Mouse (Mus musculus) left cerebral cortex, postnatal 4 days (tissue): ENCODE measurements around the gene Ezh1. TPM values are rescaled to one million over a fixed set of nuclear protein-coding genes. Genes with fewer than 3 reads are reported as not detected.
"Not testable (repeated sequence)": the region's sequence is repeated elsewhere in the genome, so short reads cannot be mapped to it uniquely, and the experiment has no call there.

Source experiments
- DNase-seq: peaks from one replicate; pipeline ENCODE4 v3.0.0-alpha.2; 2022
- intact Hi-C: fragments of 180-260 bp; cut with DNase I; formaldehyde crosslinking; loops from one replicate; pipeline ENCODE4 v1.15.1; 2025
- total RNA-seq, 2 experiments: library from RNA; stranded (reverse); gene quantifications; 2 replicates each; pipeline ENCODE4 v1.2.3; 2021

Ezh1 gene
- total RNA-seq, 2 experiments from 2014 or later = 34.3 to 36.6 TPM

DNA sequence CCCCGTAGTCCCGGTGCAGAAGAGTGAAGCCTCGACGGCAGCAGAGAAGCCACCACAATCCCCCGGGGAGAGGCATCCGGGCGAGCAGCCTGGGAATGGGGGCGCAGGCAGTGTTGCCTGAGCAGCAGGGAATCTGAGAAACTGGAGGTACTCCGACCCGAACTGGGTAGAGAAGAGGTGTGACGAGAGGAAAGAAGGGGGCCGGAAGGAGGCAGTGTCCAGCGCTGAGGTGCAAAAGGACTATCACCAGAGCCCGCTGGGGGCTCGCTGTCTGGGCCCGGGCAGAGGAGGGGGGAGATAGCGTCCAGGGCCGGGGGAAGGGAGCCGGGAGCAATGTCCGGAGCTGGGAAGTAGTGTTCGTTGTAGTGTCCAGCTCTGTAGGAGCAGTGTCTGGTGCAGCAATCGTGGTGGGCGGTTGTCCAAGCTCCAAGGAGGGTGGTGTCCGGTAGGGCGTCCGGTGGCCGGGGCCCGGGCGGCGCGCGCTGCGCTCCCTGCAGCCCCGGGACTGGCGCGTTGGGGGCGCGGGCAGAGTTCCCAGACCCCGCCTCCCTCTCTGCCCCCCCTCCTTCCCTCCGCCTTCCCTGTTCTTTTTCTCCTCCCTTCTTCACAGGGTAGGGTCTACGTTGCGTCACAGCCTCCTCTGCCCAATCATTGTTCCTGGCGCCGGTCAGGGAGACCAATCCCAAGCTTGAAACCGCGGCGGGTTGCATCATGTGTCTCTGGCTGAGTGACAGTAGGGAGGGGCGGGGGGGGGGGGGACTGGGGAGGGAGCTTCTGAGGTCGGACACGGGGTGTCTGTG lies 55.3 kb downstream of the Ezh1 start, which contains the start of gene Plekhh3:
Plekhh3 (minus strand) TSS at position 541 of the 800 bp plus-strand sequence.
- peak; percentile 97 for DNase-seq
- intact Hi-C loops = no loop called here

DNA sequence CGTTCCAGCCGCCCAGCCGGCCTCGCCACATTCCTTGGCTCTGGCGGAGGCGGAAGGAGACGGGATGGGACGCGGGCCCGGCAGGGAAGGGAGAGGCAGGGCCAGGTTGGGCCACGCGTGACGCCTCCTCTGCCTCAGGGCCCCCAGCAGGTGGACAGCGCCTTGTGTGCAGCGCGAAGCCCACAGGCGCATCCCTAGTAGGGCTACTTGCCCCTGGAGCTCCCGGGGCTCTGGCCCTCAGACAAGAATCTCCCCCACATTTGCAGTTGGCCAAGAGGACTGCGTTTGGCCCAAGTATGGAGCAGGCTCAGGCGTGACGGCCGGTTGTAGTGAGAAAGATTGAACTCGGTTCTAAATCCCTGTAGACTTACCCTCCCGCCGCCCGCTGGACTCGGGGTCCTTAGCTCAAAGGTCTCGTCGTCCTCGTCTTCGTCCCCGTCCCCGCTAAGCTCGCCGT lies 55.9 kb downstream of the Ezh1 start, which contains the start of gene Cntnap1:
Cntnap1 (plus strand) TSS at position 170 of the 457 bp plus-strand sequence.
- intact Hi-C loops = no loop called here
- DNase-seq = peak; percentile 49

DNA sequence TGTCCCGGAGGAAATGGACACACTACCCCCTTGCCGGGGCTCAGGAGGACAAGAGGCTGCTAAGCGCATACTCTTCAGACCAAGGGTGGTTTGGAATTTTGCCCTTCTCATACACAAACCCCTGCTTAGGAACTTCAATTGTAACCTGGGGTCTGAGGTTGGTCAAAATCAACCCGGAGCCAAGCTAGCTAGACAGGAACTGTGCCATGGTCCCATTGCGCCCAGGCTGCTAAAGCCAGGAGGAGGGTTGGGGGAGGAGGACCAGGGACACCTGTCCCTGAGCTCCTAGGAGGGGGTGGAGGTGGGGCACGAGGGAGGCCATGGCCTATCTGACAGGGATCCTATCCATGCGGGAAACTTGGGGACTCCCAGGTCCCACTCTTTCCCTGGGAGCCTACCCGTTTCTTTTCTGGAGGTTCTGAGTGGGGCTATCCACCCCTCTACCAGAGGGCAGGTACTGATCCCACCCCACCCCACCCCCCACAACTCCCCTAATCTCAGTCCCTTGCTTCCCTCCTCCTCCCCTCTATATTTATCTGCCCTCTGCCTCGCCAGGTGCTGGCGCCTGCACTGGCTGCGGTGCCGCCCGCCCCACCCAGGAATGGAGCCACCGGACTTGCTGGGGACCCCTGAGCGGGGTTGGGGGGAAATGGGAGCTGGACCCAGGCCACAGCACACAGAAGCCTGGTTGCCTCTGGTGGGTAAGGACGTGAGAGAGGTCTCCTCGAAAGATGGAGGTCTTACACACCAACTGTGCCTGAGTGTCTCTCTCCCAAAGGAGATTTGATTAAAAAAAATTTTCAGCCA lies 56.8 kb downstream of the Ezh1 start:
- intact Hi-C loops = no loop called here
- no peak for DNase-seq

DNA sequence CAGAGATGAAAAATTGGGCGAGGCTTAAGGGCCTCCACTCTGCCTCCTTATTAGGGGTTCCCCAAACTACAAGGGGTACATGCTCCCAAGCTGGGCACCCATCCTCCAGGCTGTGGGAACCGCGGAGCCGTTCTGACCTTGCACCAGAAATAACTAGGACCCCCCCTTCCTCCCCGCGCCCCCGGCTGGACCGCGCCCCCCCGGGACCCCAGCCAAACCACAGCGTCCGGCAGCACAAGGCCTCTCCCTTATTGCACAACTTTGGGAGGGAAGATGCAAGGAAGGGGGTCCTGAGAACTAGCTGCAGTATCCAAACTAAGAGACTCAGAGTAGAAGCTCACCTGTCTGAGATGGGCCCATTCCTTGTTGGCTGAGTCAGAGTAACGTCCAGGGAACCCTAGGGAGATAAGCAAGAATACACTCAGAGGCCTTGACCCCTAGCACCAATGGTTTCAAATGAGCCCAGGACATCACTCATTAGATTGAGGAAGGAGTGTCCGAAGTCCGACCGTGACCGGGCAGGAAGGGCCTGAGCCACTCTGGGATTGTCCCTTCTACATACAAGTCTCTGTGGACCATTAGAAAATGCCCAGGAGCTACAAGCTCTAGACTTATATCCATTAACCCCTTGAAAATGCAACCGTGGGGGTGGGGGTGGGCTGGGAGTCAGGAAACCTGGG lies 57.8 kb downstream of the Ezh1 start:
- intact Hi-C loops = no loop called here
- DNase-seq = no peak

DNA sequence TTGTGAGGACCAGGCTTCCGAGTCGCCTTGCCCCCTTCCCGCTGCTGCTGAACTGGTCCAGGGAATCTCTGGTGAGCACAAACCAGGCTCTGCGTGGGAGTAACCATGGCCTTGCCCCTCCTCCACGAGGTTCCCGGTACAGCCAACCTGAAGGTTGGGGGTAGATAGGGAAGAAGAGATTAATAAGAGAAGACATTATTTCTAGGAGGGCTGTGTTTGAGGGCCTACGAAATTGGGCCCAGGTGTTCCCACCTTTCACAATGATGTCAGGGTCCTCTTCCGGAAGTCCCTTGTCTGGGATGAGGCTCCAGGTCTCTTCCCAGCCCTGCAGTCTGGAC lies 58.3 kb downstream of the Ezh1 start:
- no peak for DNase-seq
- intact Hi-C loops = no loop called here

DNA sequence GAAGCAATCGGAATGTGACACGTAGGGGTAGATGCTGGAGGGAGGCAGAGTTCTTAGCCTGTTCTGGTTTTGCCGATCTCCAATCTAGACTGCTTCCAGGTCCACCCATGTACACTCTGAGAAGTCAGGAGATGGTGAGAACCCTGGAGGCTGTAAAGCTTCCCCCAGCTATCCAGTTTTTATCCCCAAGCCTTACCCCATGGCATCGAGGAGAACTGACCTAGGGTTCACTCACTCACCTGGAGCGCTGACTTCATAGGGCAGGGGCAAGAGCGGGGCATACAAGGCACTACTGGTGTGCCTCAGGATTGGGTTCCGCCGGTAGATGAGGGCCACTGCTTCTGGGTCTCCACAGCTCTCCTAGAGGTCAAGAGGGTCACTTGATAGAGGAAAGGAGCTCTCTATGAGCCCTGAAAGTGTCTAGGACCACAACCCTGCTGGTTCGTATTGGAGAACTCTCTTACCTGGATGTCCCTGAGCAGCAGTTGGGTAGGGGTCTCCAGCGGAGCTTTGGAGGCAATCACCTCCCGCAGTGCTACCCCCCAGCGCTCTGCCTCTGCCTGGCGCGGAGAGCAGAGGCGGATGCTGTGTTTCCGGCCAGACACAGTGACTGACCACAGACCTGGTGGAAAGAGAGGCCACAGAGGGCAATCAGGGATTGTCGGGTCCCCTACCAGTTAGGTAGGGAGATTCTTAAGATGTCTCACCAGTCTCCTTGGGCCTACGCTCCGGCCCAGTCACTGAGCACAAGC lies 58.9 kb downstream of the Ezh1 start:
- intact Hi-C loops = no loop called here

DNA sequence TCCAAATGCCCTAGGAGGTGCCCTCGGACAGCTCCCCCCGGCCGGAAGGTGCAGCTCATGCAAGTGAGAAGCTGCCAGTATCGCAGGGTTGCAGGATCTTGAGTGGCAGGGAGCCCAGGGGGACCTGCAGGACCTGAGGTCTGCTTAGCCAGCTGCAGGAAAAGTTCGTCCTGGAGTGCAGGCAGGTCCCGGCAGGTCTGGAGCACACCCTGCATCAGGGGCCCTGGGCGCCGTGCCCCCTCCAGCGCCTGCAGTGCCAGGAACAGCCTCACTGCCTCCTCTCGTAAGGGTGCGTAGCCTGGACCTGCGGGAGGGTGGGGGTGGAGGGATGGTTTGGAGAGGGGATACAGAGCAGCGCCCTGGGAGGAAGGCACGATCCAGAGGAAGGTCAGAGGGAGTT lies 59.9 kb downstream of the Ezh1 start:
- DNase-seq = no peak
- intact Hi-C loops = no loop called here

More for the DNA sequence above, 58.9 kb downstream of the Ezh1 start:
- DNase-seq = no peak

DNA sequence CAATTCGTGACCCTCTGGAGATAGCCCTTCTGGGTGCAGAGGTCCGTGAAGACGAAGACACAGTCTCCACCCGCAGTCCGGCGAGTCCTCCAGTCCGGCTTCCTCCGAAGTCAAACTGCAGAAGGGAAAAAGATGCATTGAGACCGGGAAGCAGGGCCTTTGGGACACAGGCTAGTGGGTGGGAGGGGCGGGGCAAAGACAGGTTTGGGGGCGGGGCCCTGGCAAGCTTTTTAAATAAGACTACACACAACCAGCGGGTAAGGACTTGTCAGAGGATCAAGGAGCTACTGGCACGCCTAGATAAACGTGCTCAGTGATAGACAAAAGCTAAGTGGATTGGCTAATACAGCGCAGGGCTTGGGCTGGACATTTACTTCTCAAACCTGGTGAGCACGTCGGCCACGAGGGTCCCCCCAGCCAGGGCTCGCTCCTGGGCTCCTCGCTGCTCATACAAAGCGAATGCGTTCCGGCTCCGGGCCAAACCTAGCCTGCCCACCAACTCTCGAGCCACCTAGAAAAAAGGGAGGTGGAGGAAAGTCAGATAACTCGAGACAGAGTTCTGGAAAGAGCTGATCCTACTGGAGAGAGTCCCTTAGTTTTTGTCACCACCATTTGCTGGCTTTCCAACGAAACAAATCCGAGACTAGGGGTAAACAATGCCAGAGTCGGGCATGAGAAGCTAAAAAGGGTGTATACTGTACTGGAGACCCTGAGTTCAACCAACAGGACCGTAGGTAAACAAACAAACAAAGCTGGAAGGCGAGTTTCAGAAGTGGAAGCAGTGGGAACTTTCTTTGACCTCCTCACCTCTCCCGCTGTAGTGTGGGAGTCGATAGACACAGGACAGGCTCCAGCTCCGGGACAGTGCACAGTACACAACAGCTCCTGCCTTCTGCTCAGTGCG lies 61.3 kb downstream of the Ezh1 start:
- DNase-seq = no peak
- intact Hi-C loops = no loop called here

DNA sequence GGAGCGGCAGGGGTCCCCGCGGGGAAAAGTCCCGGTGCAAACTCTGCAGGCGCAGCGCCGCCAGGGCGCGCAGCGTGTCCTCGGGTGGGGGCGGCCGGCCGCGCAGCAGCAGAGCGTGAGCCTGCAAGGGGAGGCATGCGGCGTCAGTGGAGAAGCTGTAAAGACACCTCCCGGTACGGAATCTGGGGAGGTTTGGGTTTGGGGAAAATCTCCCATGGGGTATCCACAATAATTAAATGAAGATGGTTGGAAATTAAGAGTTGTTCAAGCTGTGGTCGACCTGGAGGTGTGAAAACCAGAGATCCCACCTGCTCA lies 62.0 kb downstream of the Ezh1 start:
- intact Hi-C loops = no loop called here
- DNase-seq = no peak

DNA sequence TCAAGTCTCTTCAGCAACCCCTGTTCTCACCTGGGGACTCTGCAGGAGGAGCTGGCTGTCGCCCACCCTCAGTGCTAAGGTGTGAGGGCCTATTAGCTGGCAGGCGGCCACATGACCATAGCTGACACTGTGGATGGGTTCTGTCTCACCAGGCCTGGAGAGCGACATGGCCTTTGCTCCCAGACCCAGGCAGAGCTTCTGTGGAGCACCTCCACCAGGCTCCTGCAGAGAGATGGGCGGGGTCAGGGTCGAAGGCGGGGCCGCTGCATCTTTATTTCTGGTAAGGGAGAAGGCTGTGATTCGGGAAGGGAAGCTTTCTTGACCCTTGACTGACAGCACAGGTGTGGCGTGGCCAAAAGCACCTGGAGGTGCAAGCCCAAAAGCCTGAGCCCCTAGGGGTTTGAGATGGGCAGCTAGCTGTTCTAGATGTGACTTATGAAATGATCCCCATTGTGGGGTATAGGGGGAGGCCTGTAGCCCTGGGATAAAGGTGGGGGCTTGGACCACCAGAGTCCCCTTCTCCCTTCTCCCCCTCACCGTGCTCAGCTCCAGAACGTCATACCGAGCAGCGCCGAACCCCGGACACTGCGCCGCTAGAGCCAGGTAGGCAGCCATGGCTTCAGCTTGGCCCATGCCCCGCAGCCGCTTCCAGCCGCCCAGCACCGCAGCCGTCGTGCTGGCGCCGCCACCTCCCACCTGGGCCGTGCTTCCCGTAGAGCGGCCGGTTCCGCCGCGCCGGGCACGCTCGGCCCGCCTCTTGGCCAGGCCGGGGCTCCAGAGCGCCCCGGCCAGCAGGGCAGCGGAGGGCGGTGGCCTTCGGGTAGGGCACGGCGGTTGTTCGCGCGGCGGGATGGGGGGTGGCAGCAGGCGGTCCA lies 62.5 kb downstream of the Ezh1 start:
- no peak for DNase-seq
- intact Hi-C loops = no loop called here

DNA sequence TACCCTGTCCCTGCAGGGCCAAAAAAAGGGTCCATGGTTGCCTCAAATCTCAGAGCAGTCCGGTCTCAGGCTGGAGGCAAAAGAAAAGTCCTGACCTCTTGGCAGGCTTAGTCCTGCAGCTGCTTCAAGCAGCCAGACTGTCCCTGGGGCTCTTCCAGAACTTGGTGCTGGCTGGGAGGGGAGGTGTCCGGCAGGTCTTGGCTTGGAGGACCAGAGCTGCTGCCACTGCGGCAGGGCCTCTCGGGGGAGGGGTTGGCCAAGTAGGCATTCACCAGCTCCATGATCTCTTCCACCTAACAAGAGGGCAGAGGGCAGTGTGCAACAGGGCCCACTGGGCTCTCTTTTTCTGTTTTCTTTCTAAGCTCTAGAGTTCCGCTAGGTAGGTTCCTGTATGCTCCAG lies 63.5 kb downstream of the Ezh1 start:
- intact Hi-C loops = no loop called here
- peak; percentile 57 for DNase-seq

DNA sequence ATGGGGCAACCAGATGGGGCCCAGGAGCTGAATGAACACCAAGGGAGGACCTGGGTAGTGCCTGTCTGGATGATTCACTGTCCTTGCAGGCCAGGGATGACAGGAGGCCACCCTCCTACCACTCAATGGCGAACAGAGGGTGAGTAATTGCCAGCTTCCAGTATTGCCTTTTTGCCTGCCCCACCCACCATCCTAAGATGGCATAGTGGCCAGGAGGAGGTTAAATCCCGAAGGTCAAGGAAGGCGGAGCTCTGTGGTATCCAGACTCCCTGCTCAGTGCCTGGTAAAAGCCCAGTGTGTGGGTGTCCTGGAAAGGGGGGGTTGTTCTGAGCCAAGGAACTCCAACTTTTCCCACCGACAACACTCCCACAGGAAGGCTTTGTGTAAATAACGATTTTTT lies 64.0 kb downstream of the Ezh1 start:
- intact Hi-C loops = no loop called here
- DNase-seq = no peak

DNA sequence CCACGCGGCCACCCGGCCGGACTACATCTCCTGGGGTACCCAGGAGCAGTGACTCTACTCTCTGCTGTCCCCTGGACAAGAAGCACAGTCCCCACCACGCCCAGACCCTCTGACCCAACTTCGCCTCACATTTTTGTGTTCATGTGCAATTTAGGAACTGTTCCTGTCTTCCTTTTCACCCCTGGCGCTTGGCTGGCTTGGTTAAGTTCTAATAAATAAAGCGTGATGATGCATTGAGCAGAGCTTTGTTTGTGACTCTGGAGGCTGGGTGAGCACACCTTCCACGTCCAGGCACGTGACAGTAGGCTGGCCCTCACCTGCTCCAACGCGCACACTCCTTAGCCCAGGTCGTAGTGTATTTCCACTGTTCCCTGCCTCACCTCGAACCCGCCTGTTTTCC lies 64.7 kb downstream of the Ezh1 start:
- intact Hi-C loops = no loop called here
- no peak for DNase-seq

DNA sequence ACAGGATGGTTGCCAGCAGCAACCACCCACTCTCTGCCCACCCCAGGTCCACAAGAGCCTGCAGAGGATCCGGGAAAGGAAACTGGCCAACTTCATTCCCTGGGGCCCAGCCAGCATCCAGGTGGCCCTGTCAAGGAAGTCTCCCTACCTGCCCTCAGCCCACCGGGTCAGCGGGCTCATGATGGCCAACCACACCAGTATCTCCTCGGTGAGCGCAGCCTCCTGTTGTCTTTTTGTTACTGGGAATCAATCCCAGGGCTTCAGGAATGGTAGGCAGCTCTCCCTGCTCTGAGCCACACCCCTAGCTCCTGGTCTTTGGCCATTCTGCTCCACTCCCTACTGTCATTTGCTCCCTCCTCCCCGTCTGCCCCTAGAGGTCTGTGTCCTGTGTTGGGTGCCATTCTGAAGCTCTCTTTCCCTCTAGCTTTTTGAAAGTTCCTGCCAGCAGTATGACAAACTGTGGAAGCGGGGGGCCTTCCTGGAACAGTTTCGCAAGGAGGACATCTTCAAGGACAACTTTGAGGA lies 65.2 kb downstream of the Ezh1 start:
- intact Hi-C loops, DNase-seq: not testable (repeated sequence)

DNA sequence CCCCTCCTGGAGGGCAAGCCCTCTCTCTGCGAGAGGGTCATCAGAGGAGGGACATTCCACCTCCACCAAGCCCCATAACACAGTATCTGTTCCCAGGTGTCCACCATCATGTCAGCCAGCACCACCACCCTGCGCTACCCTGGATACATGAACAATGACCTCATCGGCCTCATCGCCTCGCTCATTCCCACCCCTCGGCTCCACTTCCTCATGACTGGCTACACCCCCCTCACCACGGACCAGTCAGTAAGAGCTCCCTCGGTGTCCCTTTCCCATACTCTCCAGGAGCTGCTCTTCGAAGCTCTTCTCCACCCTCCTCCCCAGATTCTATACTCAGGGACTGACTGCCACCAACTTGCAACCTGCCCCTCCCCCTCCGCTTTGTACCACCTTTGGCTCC lies 66.1 kb downstream of the Ezh1 start:
- DNase-seq, intact Hi-C loops: not testable (repeated sequence)

DNA sequence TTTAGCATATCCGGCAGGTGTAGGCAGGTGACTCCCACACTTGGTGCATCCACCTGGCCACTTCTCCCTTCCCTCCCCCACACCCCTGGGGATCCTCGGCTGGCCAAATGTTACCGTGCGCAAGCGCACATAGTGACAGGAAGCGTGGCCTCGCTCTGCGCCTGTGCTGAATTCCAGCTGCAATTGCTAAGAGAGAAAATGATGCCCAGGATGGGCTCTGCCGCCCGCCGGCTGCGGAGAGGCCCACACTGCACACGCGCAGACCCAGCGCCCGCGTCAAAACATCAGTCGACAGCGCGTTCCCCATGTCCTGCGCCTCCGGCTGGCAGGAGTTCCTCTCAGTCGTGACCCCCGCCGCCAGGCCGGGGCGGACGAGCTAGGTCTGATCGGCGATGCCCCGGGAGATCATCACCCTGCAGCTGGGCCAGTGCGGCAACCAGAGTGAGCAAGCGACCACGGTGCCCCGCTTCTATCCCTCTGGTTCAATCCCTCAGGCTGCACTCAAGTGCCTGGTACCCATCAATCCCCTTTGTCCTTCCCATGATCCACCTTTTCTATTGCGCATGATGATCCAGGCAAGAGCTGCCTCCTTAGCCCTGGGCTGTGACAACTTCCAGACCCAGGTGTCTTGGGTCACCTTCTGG lies 70.4 kb downstream of the Ezh1 start, which contains the start of gene Tubg2:
Tubg2 (plus strand) TSS at position 180 of the 644 bp plus-strand sequence.
- DNase-seq = peak; percentile 65
- intact Hi-C loops = no loop called here

DNA sequence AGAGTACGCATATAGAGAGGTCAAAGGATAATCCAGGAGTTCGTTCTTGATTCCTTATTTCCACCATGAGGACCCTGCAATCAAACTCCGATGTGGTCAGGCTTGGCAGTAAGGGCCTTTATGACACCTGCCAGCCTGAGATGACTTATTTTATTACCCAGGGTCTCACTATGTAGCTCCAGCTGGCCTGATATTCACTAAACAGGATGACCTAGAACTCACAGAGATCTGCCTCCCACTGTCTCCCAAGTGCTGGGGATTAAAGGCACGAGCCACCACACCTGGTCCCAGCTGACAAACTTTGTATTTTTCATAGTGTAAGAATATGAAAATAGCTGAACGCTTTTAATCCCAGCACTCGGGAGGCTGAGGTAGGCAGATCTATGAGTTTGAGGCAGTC lies 71.1 kb downstream of the Ezh1 start:
- intact Hi-C loops = no loop called here
- DNase-seq = no peak

DNA sequence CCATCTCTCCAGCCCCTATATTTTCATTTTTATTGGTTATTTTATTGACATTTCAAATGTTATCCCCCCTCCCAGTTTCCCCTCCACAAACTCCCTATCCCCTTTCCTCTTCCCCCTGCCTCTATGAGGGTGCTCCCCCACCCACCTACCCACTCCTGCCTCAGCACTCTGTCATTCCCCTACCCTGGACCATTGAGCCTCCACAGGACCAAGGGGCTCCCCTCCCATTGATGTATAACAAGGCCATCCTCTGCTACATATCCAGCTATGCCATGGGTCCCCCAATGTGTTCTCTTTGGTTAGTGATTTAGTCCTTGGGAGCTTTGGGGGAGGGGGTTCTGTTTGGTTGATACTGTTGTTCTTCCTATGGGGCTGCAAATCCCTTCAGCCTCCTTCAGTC lies 71.6 kb downstream of the Ezh1 start:
- DNase-seq = no peak

More for the DNA sequence above, 71.6 kb downstream of the Ezh1 start:
- intact Hi-C loops = no loop called here
